16 mouse cellular contexts compared by ENCODE assay signal in genomic region chr17:12684928-12685624, GRCm38 (mm10). TPM values are rescaled to one million over a fixed set of nuclear protein-coding genes. Genes with fewer than 3 reads are reported as not detected.
DNase-seq lines count a peak whose midpoint lies in the region; ATAC-seq and TF ChIP-seq lines count a peak whose summit lies in the region.
"Had no signal": no experiment of that assay in that cellular context is flagged by ENCODE, and none has a peak within 500 bp of the region (broad histone marks: within the 10 kb centered on the region; RNA-seq: fewer than 3 reads in every experiment).

No protein-coding gene starts in this region.

- H3K27me3 ChIP-seq in heart, embryonic 11.5 days (ENCODE audit: control insufficient read depth, insufficient read depth, low read length), result no peaks in the 10 kb centered on the region
- no peaks in the 10 kb centered on the region for H3K27me3 ChIP-seq in intestine, embryonic 15.5 days (replicated peaks)
- no peaks in the 10 kb centered on the region for H3K27me3 ChIP-seq in intestine, postnatal 0 days (replicated peaks; ENCODE audit: control insufficient read depth, insufficient read depth, low read length)
- H3K27me3 ChIP-seq: forebrain, embryonic 13.5 days; hindbrain, embryonic 13.5 days had no signal

- peaks cover 52% of the 10 kb centered on the region for H3K36me3 ChIP-seq in heart, embryonic 11.5 days (ENCODE audit: control insufficient read depth, insufficient read depth, low read length)
- peaks cover 34% of the 10 kb centered on the region for H3K36me3 ChIP-seq in intestine, embryonic 15.5 days
- peaks cover 64% of the 10 kb centered on the region for H3K36me3 ChIP-seq in intestine, postnatal 0 days (ENCODE audit: control insufficient read depth, insufficient read depth)

- intact Hi-C loops in heart, postnatal 36 days (cut with DNase I), result no loop called here

- peak overlapping the region; percentile 46; the same call in 1 of the 2 replicates for H3K27ac ChIP-seq in heart, embryonic 11.5 days (ENCODE audit: low read depth, low read length)
- H3K27ac ChIP-seq in intestine, embryonic 15.5 days, result no peak overlapping the region
- H3K27ac ChIP-seq in intestine, postnatal 0 days (ENCODE audit: low read depth, low read length), result no peak overlapping the region
- H3K27ac ChIP-seq: forebrain, embryonic 13.5 days; hindbrain, embryonic 13.5 days; hindbrain, postnatal 0 days had no signal

- no peak for DNase-seq in heart, postnatal 36 days
- peak; percentile 19 for DNase-seq in lung, postnatal 36 days
- no peak for DNase-seq in lung, postnatal 25 days (ENCODE audit: low spot score)
- DNase-seq in cerebellum, adult 9-11 months, result no peak
- DNase-seq: adrenal gland, adult 2 months; adrenal gland, postnatal 25 days; forebrain, postnatal 0 days; gastrocnemius, postnatal 36 days had no signal

- WGBS in heart, embryonic 11.5 days (ENCODE audit: insufficient replicate concordance), result 82% methylated on average over 7 of the region's 7 CpGs
- 80% methylated on average over 7 of the region's 7 CpGs for WGBS in intestine, embryonic 15.5 days
- 68% methylated on average over 7 of the region's 7 CpGs for WGBS in intestine, postnatal 0 days

- no peak for TF ChIP-seq CTCF in intestine, postnatal 0 days (IDR thresholded peaks at IDR 0.05; ENCODE audit: low read depth)

- H3K4me3 ChIP-seq in heart, embryonic 11.5 days (ENCODE audit: low read depth, low read length), result no peak overlapping the region
- no peak overlapping the region for H3K4me3 ChIP-seq in intestine, embryonic 15.5 days (replicated peaks)
- H3K4me3 ChIP-seq in intestine, postnatal 0 days (ENCODE audit: low read depth, low read length), result no peak overlapping the region
- H3K4me3 ChIP-seq: forebrain, embryonic 13.5 days; hindbrain, embryonic 13.5 days had no signal

- H3K9me3 ChIP-seq in heart, embryonic 11.5 days (replicated peaks; ENCODE audit: control insufficient read depth, low read length), result no peaks in the 10 kb centered on the region
- H3K9me3 ChIP-seq in intestine, embryonic 15.5 days, result no peaks in the 10 kb centered on the region
- no peaks in the 10 kb centered on the region for H3K9me3 ChIP-seq in intestine, postnatal 0 days (ENCODE audit: control insufficient read depth)
- H3K9me3 ChIP-seq: forebrain, embryonic 13.5 days; hindbrain, embryonic 13.5 days had no signal

- H3K9ac ChIP-seq in heart, embryonic 11.5 days (ENCODE audit: low read depth, low read length), result no peak overlapping the region
- no peak overlapping the region for H3K9ac ChIP-seq in intestine, embryonic 15.5 days
- H3K9ac ChIP-seq in intestine, postnatal 0 days (ENCODE audit: low read depth, low read length), result no peak overlapping the region
- H3K9ac ChIP-seq: forebrain, embryonic 13.5 days; forebrain, postnatal 0 days; hindbrain, embryonic 13.5 days had no signal

- ATAC-seq in heart, embryonic 11.5 days (replicated peaks; ENCODE audit: insufficient number of reproducible peaks, low FRiP score, low TSS enrichment), result no peak
- 0 out of 2 replicates have a peak, but pooled peaks have one; percentile 27 for ATAC-seq in intestine, embryonic 15.5 days
- no peak for ATAC-seq in intestine, postnatal 0 days
- ATAC-seq: forebrain, embryonic 13.5 days; forebrain, postnatal 0 days; hindbrain, postnatal 0 days had no signal

- H3K4me2 ChIP-seq in heart, embryonic 11.5 days, result no peak overlapping the region
- H3K4me2 ChIP-seq in intestine, embryonic 15.5 days (replicated peaks), result no peak overlapping the region
- no peak overlapping the region for H3K4me2 ChIP-seq in intestine, postnatal 0 days (replicated peaks; ENCODE audit: low read depth)
- H3K4me2 ChIP-seq: forebrain, embryonic 13.5 days; hindbrain, embryonic 13.5 days had no signal

- peaks cover 9% of the 10 kb centered on the region; the same call in 1 of the 2 replicates for H3K4me1 ChIP-seq in heart, embryonic 11.5 days (ENCODE audit: control insufficient read depth, insufficient read depth, low read length)
- peaks cover 4% of the 10 kb centered on the region; the same call in 1 of the 2 replicates for H3K4me1 ChIP-seq in intestine, embryonic 15.5 days (replicated peaks)
- H3K4me1 ChIP-seq in intestine, postnatal 0 days (replicated peaks; ENCODE audit: control insufficient read depth, insufficient read depth, low read length), result no peaks in the 10 kb centered on the region
- H3K4me1 ChIP-seq: forebrain, embryonic 13.5 days; hindbrain, embryonic 13.5 days had no signal

RNA-seq across cellular contexts. Expression of gene Slc22a1, which starts 9.4 kb away (rescaled TPM):
- polyA plus RNA-seq in heart, embryonic 11.5 days (2014; fragmentation: Nextera tagmentation; extraction: Ambion mirVana), result 0.82 and 2.1 TPM in 2 replicates
- total RNA-seq in heart, postnatal 36 days (2021), result 10 to 100 TPM in 1 of 2 experiments, 1 to 10 TPM in 1; 7.1 to 10.6 TPM
- polyA plus RNA-seq in intestine, embryonic 15.5 days (2015; fragmentation: Nextera tagmentation; extraction: Ambion mirVana), result 0.40 and 0.51 TPM in 2 replicates
- polyA plus RNA-seq in intestine, postnatal 0 days (2015; fragmentation: Nextera tagmentation; extraction: Ambion mirVana), result 2.1 and 3.1 TPM in 2 replicates
- total RNA-seq: adrenal gland, postnatal 25 days; common myeloid progenitor, adult 5-6 weeks; forebrain, postnatal 0 days; gastrocnemius, postnatal 36 days; hematopoietic stem cell, adult 5-6 weeks had no signal
- polyA plus RNA-seq: forebrain, embryonic 13.5 days; forebrain, postnatal 0 days; hindbrain, embryonic 13.5 days had no signal
